Mouse (Mus musculus): ENCODE data around the gene Rcan2.
"Not testable (repeated sequence)": the region's sequence is repeated elsewhere in the genome, so short reads cannot be mapped to it uniquely, and the experiment has no call there.

Rcan2 gene

GRCm38 (mm10) chr17:43801077-43801476, at the start of gene Rcan2:
TSS of gene Rcan2 (plus strand) at chr17:43801351.
- peak; percentile 86 for DNase-seq

- no peak for DNase-seq
Observed at GRCm38 (mm10) chr17:43752811-43753210, 48.3 kb upstream of the Rcan2 start.

GRCm38 (mm10) chr17:43754687-43755086, 46.5 kb upstream of the Rcan2 start:
- no peak for DNase-seq

- no peak for DNase-seq
Observed at GRCm38 (mm10) chr17:43758607-43759259, 42.4 kb upstream of the Rcan2 start.

- DNase-seq, result no peak
Observed at GRCm38 (mm10) chr17:43784531-43784930, 16.6 kb upstream of the Rcan2 start.

- no peak for DNase-seq
Observed at GRCm38 (mm10) chr17:43788222-43788621, 12.9 kb upstream of the Rcan2 start.

- no peak for DNase-seq
Observed at GRCm38 (mm10) chr17:43789376-43789775, 11.8 kb upstream of the Rcan2 start.

- no peak for DNase-seq
Observed at GRCm38 (mm10) chr17:43791751-43792150, 9.4 kb upstream of the Rcan2 start.

- DNase-seq, result no peak
Observed at GRCm38 (mm10) chr17:43794731-43795280, 6.3 kb upstream of the Rcan2 start.

- peak; percentile 72 for DNase-seq
Observed at GRCm38 (mm10) chr17:43801595-43802373, 633 bp downstream of the Rcan2 start.

- peak; percentile 49 for DNase-seq
Observed at GRCm38 (mm10) chr17:43802414-43802813, 1.3 kb downstream of the Rcan2 start.

- no peak for DNase-seq
Observed at GRCm38 (mm10) chr17:43803111-43803510, 2.0 kb downstream of the Rcan2 start.

GRCm38 (mm10) chr17:43803764-43804163, 2.6 kb downstream of the Rcan2 start:
- peak; percentile 65 for DNase-seq

- DNase-seq, result no peak
Observed at GRCm38 (mm10) chr17:43806841-43807240, 5.7 kb downstream of the Rcan2 start.

GRCm38 (mm10) chr17:43811453-43811852, 10.3 kb downstream of the Rcan2 start:
- DNase-seq, result peak; percentile 6

- no peak for DNase-seq
Observed at GRCm38 (mm10) chr17:43815376-43815775, 14.2 kb downstream of the Rcan2 start.

GRCm38 (mm10) chr17:43816480-43816879, 15.3 kb downstream of the Rcan2 start:
- no peak for DNase-seq

GRCm38 (mm10) chr17:43817171-43817570, 16.0 kb downstream of the Rcan2 start:
- no peak for DNase-seq

- DNase-seq, result no peak
Observed at GRCm38 (mm10) chr17:43818390-43818789, 17.2 kb downstream of the Rcan2 start.

- peak; percentile 95 for DNase-seq
Observed at GRCm38 (mm10) chr17:43820904-43821303, 19.8 kb downstream of the Rcan2 start.

- no peak for DNase-seq
Observed at GRCm38 (mm10) chr17:43822207-43822606, 21.1 kb downstream of the Rcan2 start.

- DNase-seq, result no peak
Observed at GRCm38 (mm10) chr17:43822630-43823029, 21.5 kb downstream of the Rcan2 start.

- no peak for DNase-seq
Observed at GRCm38 (mm10) chr17:43824781-43825410, 23.7 kb downstream of the Rcan2 start.

GRCm38 (mm10) chr17:43825411-43825785, 24.2 kb downstream of the Rcan2 start:
- not testable (repeated sequence) for DNase-seq
